Mouse (Mus musculus): ENCODE measurements around the gene Sptbn2. TPM values are rescaled to one million over a fixed set of nuclear protein-coding genes. Genes with fewer than 3 reads are reported as not detected.

The Sptbn2 gene
- 1.3 and 1.4 TPM in 2 replicates for polyA plus RNA-seq (2014; fragmentation: Nextera tagmentation; extraction: Ambion mirVana)

DNA sequence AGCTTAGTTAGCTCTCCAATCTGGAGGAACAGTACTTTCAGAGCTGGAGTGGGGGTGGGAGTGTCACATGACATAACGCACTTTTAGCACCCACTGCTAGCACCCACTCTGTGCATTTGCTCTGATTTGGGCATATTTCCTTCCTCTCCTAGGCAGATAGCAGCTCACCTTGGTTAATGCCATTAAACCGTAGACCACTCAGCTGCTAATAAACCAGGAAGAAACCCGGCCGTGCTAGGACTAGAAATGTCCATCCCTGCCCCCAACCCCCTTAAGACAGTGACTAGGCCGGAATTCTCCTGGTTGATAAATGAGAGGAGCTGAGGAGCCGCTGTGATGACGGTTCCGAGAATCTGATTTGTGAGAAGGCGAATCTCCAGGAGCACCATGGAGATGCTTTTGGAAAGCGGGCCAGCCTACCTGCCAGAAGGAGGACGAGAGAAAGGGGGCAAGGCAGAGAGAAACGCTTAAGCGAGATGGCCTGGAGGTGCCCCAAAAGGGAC lies at the start of gene Sptbn2:
Gene Sptbn2 (plus strand): TSS at position 70 of the 503 bp plus-strand sequence.
- H3K4me2 ChIP-seq, result peak within 1 kb of the TSS; percentile 100
- DNase-seq (no peak), ATAC-seq (ENCODE audit: insufficient read depth) (no peak)
- no peaks in the 10 kb centered on the region for H3K9me3 ChIP-seq (ENCODE audit: low read depth, low read length)
- H3K9ac ChIP-seq, result peak within 1 kb of the TSS; percentile 52
- peak within 1 kb of the TSS; percentile 51 for H3K4me3 ChIP-seq (ENCODE audit: low read depth, low read length)
- no peak within 1 kb of the TSS for H3K27ac ChIP-seq (ENCODE audit: low read depth)
- WGBS, result 11% methylated on average over 13 of the region's 13 CpGs
- peaks cover 46% of the 10 kb centered on the region for H3K27me3 ChIP-seq (ENCODE audit: insufficient read depth, low read length)
- no peak for TF ChIP-seq CTCF (IDR thresholded peaks at IDR 0.05; ENCODE audit: low read depth)
- H3K4me1 ChIP-seq (ENCODE audit: insufficient read depth), result no peaks in the 10 kb centered on the region
- H3K36me3 ChIP-seq (ENCODE audit: insufficient read depth), result no peaks in the 10 kb centered on the region

- DNase-seq, result peak; percentile 15
- no peaks in the 10 kb centered on the region for H3K27me3 ChIP-seq (ENCODE audit: insufficient read depth, low read length)
- no peak overlapping the region for H3K9ac ChIP-seq
- H3K9me3 ChIP-seq (ENCODE audit: low read depth, low read length), result no peaks in the 10 kb centered on the region
- H3K4me1 ChIP-seq (ENCODE audit: insufficient read depth), result no peaks in the 10 kb centered on the region
- no peak overlapping the region for H3K4me3 ChIP-seq (ENCODE audit: low read depth, low read length)
- ATAC-seq (ENCODE audit: insufficient read depth), result no peak
- no peaks in the 10 kb centered on the region for H3K36me3 ChIP-seq (ENCODE audit: insufficient read depth)
- no peak overlapping the region for H3K27ac ChIP-seq (ENCODE audit: low read depth)
- H3K4me2 ChIP-seq, result no peak overlapping the region
- TF ChIP-seq CTCF (IDR thresholded peaks at IDR 0.05; ENCODE audit: low read depth), result 0 out of 2 replicates have a peak, but pooled peaks have one; percentile 25
These were observed 44.2 kb upstream of the Sptbn2 start for GRCm38 (mm10) chr19:4666815-4667214.

- no peak for TF ChIP-seq CTCF (IDR thresholded peaks at IDR 0.05; ENCODE audit: low read depth)
- H3K27me3 ChIP-seq (ENCODE audit: insufficient read depth, low read length), result no peaks in the 10 kb centered on the region
- H3K9ac ChIP-seq, result no peak overlapping the region
- WGBS, result 31% methylated on average over 4 of the region's 4 CpGs
- no peak overlapping the region for H3K27ac ChIP-seq (ENCODE audit: low read depth)
- no peak overlapping the region for H3K4me2 ChIP-seq
- DNase-seq (no peak), ATAC-seq (ENCODE audit: insufficient read depth) (no peak)
- no peaks in the 10 kb centered on the region for H3K4me1 ChIP-seq (ENCODE audit: insufficient read depth)
- no peak overlapping the region for H3K4me3 ChIP-seq (ENCODE audit: low read depth, low read length)
- H3K36me3 ChIP-seq (ENCODE audit: insufficient read depth), result no peaks in the 10 kb centered on the region
- no peaks in the 10 kb centered on the region for H3K9me3 ChIP-seq (ENCODE audit: low read depth, low read length)
These were observed 40.2 kb upstream of the Sptbn2 start for GRCm38 (mm10) chr19:4670776-4671175.

DNA sequence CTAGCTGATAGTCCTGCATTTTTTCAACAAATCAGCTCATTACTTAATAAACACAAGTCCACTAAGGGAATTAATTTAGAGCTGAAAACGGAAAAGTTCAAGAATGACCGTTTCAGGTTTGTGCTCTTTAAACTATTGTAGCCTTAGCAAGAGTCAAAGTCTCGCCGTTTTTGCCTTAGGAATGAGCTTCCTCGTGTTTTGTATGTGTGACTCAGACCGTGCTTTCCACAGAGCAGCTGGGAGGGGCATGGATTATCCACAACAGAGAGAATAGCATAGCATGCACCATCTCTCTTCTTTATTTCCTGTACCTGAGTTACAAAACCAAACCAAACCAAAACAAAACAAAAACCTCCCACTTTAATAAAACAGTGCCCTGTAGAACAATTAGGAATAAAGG lies 38.6 kb upstream of the Sptbn2 start:
- WGBS, result 48% methylated on average over 6 of the region's 6 CpGs
- ATAC-seq (ENCODE audit: insufficient read depth), result no peak
- DNase-seq, result no peak
- no peaks in the 10 kb centered on the region for H3K9me3 ChIP-seq (ENCODE audit: low read depth, low read length)
- no peak overlapping the region for H3K27ac ChIP-seq (ENCODE audit: low read depth)
- H3K36me3 ChIP-seq (ENCODE audit: insufficient read depth), result no peaks in the 10 kb centered on the region
- H3K27me3 ChIP-seq (ENCODE audit: insufficient read depth, low read length), result no peaks in the 10 kb centered on the region
- no peak overlapping the region for H3K4me3 ChIP-seq (ENCODE audit: low read depth, low read length)
- H3K4me2 ChIP-seq, result no peak overlapping the region
- no peak for TF ChIP-seq CTCF (IDR thresholded peaks at IDR 0.05; ENCODE audit: low read depth)
- H3K9ac ChIP-seq, result no peak overlapping the region
- no peaks in the 10 kb centered on the region for H3K4me1 ChIP-seq (ENCODE audit: insufficient read depth)

DNA sequence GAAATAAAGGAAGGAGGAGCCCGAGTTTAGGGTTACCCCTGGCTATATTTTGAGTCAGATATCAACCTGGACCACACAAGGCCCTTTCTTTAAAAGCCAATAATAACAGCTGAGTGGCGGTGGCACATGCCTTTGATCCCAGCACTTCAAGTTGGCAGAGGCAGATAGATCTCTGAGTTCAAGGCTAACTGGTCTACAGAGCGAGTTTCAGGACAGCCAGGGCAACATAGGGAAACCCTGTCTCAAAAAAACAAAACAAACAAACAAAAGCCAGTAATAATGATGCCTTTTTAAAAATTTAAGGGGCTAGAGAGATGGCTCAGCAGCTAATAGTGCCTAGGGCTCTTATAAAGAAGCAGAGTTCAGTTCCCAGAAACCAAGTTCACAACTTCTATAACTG lies 16.6 kb upstream of the Sptbn2 start:
- DNase-seq, result no peak
- no peaks in the 10 kb centered on the region for H3K9me3 ChIP-seq (ENCODE audit: low read depth, low read length)

DNA sequence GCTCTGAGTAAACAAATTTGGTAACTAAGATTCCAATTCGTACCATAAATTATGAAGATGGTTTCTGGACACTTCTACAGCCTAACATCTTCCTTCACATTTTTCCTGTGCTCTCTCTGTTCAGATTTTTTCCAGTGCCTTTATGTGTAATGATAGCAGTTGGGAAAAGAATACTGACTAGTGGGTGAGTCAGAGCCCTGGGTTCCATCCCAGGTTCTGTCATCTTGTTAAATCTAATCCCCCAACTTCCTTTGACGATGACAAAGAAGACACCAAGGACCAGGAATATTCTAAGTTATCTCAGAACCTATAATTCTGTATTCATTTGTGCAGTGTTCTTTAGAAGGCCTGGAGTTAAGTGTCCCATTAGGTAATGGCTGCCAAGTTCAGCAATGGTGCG lies 13.8 kb upstream of the Sptbn2 start:
- H3K9ac ChIP-seq, result no peak overlapping the region
- no peak for ATAC-seq (ENCODE audit: insufficient read depth)
- no peaks in the 10 kb centered on the region for H3K36me3 ChIP-seq (ENCODE audit: insufficient read depth)
- WGBS, result 81% methylated on average over 3 of the region's 3 CpGs
- no peaks in the 10 kb centered on the region for H3K9me3 ChIP-seq (ENCODE audit: low read depth, low read length)
- H3K27ac ChIP-seq (ENCODE audit: low read depth), result no peak overlapping the region
- no peaks in the 10 kb centered on the region for H3K4me1 ChIP-seq (ENCODE audit: insufficient read depth)
- peaks cover 41% of the 10 kb centered on the region for H3K27me3 ChIP-seq (ENCODE audit: insufficient read depth, low read length)
- H3K4me3 ChIP-seq (ENCODE audit: low read depth, low read length), result no peak overlapping the region
- no peak overlapping the region for H3K4me2 ChIP-seq
- no peak for TF ChIP-seq CTCF (IDR thresholded peaks at IDR 0.05; ENCODE audit: low read depth)
- DNase-seq, result no peak

More for the DNA sequence above, 16.6 kb upstream of the Sptbn2 start:
- Histone ChIP-seq H3K27me3 (ENCODE audit: insufficient read depth, low read length) (peaks cover 24% of the 10 kb centered on the region), H3K36me3 (ENCODE audit: insufficient read depth) (no peaks in the 10 kb centered on the region), H3K27ac (ENCODE audit: low read depth) (no peak overlapping the region), H3K4me3 (ENCODE audit: low read depth, low read length) (no peak overlapping the region), H3K4me2 (no peak overlapping the region), H3K4me1 (ENCODE audit: insufficient read depth) (no peaks in the 10 kb centered on the region), H3K9ac (no peak overlapping the region)
- no peak for TF ChIP-seq CTCF (IDR thresholded peaks at IDR 0.05; ENCODE audit: low read depth)
- 46% methylated on average over 3 of the region's 3 CpGs for WGBS
- ATAC-seq (ENCODE audit: insufficient read depth), result no peak

DNA sequence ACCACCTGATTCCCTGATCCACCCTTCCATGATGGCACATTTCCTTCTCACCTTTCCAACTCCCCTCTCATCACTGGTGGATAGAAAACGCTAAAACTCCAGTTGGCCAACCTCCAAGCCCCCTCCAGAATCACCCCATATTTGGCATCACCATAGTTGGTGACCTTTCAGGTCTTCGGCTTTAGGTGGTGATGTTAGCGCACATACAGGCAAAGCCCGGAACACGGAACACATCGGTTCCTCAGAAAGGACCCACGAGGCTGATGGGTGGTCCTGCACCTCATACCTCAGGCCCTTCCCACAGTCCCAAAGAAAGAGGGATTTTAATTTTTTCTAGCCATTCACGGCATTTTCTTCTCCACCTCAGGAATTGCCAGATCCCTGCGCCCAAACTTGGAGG lies 13.2 kb upstream of the Sptbn2 start:
- Histone ChIP-seq H3K36me3 (ENCODE audit: insufficient read depth) (no peaks in the 10 kb centered on the region), H3K4me2 (peak overlapping the region; percentile 77; the same call in 1 of the 2 replicates), H3K9me3 (ENCODE audit: low read depth, low read length) (no peaks in the 10 kb centered on the region), H3K27me3 (ENCODE audit: insufficient read depth, low read length) (peaks cover 41% of the 10 kb centered on the region), H3K9ac (no peak overlapping the region), H3K4me1 (ENCODE audit: insufficient read depth) (no peaks in the 10 kb centered on the region), H3K27ac (ENCODE audit: low read depth) (no peak overlapping the region), H3K4me3 (ENCODE audit: low read depth, low read length) (peak overlapping the region; percentile 46; the same call in 1 of the 2 replicates)
- DNase-seq (no peak), ATAC-seq (ENCODE audit: insufficient read depth) (no peak)
- TF ChIP-seq CTCF (IDR thresholded peaks at IDR 0.05; ENCODE audit: low read depth), result no peak
- 72% methylated on average over 9 of the region's 9 CpGs for WGBS

All from lung, embryonic 14.5 days (tissue).